Mouse (Mus musculus) midbrain, embryonic 13.5 days (tissue): ENCODE results near the gene Ptprs. TPM values are rescaled to one million over a fixed set of nuclear protein-coding genes. Genes with fewer than 3 reads are reported as not detected.

Source experiments
- ATAC-seq: fragments of 200-750 bp; cut with Nextera tagmentation; 2 replicates; pipeline ENCODE4 v1.8.0; 2017; ENCODE audit warnings: mild to moderate bottlenecking, moderate TSS enrichment, moderate library complexity
- H3K27ac ChIP-seq: fragments of 300-500 bp; sonication (generic); 2 replicates; pipeline ENCODE4 v1.5.1; 2015; ENCODE audit warnings: inconsistent platforms, mild to moderate bottlenecking, moderate library complexity
- H3K27me3 ChIP-seq: fragments of 300-500 bp; sonication (generic); 2 replicates; pipeline ENCODE4 v1.6.1; 2015; ENCODE audit warnings: mild to moderate bottlenecking, inconsistent platforms
- H3K36me3 ChIP-seq: fragments of 300-500 bp; sonication (generic); 2 replicates; pipeline ENCODE4 v1.6.1; 2015; ENCODE audit warnings: mild to moderate bottlenecking, inconsistent platforms
- H3K4me1 ChIP-seq: fragments of 300-500 bp; sonication (generic); replicated peaks from 2 replicates; pipeline ENCODE4 v1.6.1; 2015; ENCODE audit warnings: inconsistent platforms
- H3K4me2 ChIP-seq: fragments of 300-500 bp; sonication (generic); replicated peaks from 2 replicates; pipeline ENCODE4 v1.6.1; 2015; ENCODE audit warnings: moderate library complexity, mild to moderate bottlenecking, inconsistent platforms
- H3K4me3 ChIP-seq: fragments of 300-500 bp; sonication (generic); replicated peaks from 2 replicates; pipeline ENCODE4 v1.5.1; 2015; ENCODE audit warnings: mild to moderate bottlenecking, inconsistent platforms
- H3K9ac ChIP-seq: fragments of 300-500 bp; sonication (generic); replicated peaks from 2 replicates; pipeline ENCODE4 v1.6.1; 2015; ENCODE audit warnings: mild to moderate bottlenecking, inconsistent platforms
- H3K9me3 ChIP-seq: fragments of 300-500 bp; sonication (generic); 2 replicates; pipeline ENCODE4 v1.6.1; 2016; ENCODE audit warnings: mild to moderate bottlenecking, inconsistent platforms
- WGBS: fragments of 180-500 bp; shearing (Covaris S2); methylation state at CpG from one replicate; pipeline ENCODE4 v1.1.7; 2015; 5-methylcytosine and 5-hydroxymethylcytosine counted together
- polyA plus RNA-seq: library from polyadenylated mRNA; unstranded; fragments of >200 nt; fragmentation: Nextera tagmentation; extraction: Ambion mirVana; gene quantifications from 2 replicates; pipeline ENCODE4 v1.2.1, GENCODE M21; 2015

Ptprs gene
- polyA plus RNA-seq, 1 experiment from 2014 or later = 317 TPM

DNA sequence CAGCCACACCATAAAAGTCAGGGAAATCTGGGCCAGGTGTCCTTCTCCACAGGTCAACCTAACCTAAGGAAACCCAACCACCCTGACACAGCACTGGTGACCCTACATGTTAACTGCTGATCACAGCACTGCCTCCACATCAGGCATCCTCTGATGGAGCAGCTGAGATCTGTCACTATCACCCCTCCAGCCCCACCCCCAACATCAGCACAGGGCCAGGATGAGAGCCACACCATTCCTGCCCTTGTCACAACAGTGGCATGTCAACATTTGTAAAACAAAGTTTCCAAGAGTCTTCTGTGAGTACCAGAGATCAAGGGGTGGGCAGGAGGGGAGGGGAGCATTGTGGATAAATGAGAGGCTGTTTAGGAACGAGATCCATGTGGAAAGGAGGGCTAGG is 12.8 kb downstream of the Ptprs start:
- Histone ChIP-seq H3K9me3 (no peaks in the 10 kb centered on the region), H3K9ac (peak overlapping the region; percentile 71; the same call in 1 of the 2 replicates), H3K4me1 (peaks cover 99% of the 10 kb centered on the region), H3K27ac (peak overlapping the region; percentile 93), H3K4me2 (peak overlapping the region; percentile 91), H3K36me3 (peaks cover 5% of the 10 kb centered on the region), H3K27me3 (no peaks in the 10 kb centered on the region), H3K4me3 (no peak overlapping the region)
- ATAC-seq = no peak
- 57% methylated on average over 1 of the region's 1 CpGs for WGBS

DNA sequence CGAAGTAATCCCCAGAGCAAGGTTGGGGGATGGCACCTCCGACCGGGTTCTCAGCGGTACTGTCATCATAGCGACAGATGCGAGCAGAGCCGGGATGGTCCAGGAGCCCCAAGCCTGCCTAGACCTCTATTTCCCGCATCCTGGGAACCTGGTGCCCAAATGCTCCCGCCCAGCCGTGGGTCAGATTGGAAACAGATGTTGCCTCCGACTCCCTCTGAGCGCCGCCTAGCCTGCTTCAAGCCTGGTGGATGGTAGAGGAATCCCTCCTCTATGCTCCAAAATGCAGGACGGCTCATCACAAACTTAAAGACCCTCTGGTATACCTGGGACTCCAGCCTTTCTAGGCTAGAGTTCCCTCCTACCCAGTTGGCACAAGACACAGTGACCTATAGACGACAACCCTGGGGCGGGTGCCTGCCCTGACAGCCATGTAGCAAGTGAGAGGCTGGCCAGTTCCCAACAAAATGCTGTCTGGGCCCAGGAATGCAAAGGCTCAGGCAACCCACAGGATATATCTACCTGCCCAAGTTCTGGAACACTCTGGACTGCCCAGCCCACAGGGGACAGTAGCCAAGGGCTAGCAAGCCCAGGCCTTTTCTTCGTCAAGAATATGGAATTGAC is 13.3 kb downstream of the Ptprs start:
- WGBS = 2% methylated on average over 17 of the region's 17 CpGs
- Histone ChIP-seq H3K9me3 (no peaks in the 10 kb centered on the region), H3K27me3 (no peaks in the 10 kb centered on the region), H3K4me1 (peaks cover 99% of the 10 kb centered on the region), H3K4me2 (peak overlapping the region; percentile 91), H3K27ac (peak overlapping the region; percentile 93), H3K9ac (peak overlapping the region; percentile 71), H3K36me3 (peaks cover 4% of the 10 kb centered on the region), H3K4me3 (peak overlapping the region; percentile 49)
- ATAC-seq = peak; percentile 0

GRCm38 (mm10) chr17:56461771-56462743 is 14.2 kb downstream of the Ptprs start:
- H3K4me1 ChIP-seq = peaks cover 91% of the 10 kb centered on the region
- H3K36me3 ChIP-seq = peaks cover 12% of the 10 kb centered on the region
- ATAC-seq = peak; percentile 93

GRCm38 (mm10) chr17:56460876-56461275 is 15.4 kb downstream of the Ptprs start:
- Histone ChIP-seq H3K4me2 (peak overlapping the region; percentile 91), H3K27ac (peak overlapping the region; percentile 93; the same call in 1 of the 2 replicates), H3K4me3 (peak overlapping the region; percentile 49), H3K27me3 (no peaks in the 10 kb centered on the region), H3K36me3 (peaks cover 24% of the 10 kb centered on the region), H3K9ac (peak overlapping the region; percentile 71), H3K9me3 (no peaks in the 10 kb centered on the region), H3K4me1 (peaks cover 79% of the 10 kb centered on the region)
- ATAC-seq = no peak
- 30% methylated on average over 6 of the region's 6 CpGs for WGBS

More at GRCm38 (mm10) chr17:56461771-56462743, 14.2 kb downstream of the Ptprs start:
- H3K9me3 ChIP-seq = no peaks in the 10 kb centered on the region
- H3K9ac ChIP-seq = peak overlapping the region; percentile 71
- H3K27me3 ChIP-seq = no peaks in the 10 kb centered on the region
- WGBS = under 1% methylated on average over 77 of the region's 77 CpGs
- peak overlapping the region; percentile 91 for H3K4me2 ChIP-seq
- H3K4me3 ChIP-seq = peak overlapping the region; percentile 49
- peak overlapping the region; percentile 93 for H3K27ac ChIP-seq

GRCm38 (mm10) chr17:56457442-56457841 is 18.8 kb downstream of the Ptprs start:
- peaks cover 58% of the 10 kb centered on the region for H3K36me3 ChIP-seq
- H3K9me3 ChIP-seq = no peaks in the 10 kb centered on the region
- 85% methylated on average over 1 of the region's 1 CpGs for WGBS
- no peaks in the 10 kb centered on the region for H3K27me3 ChIP-seq
- H3K4me2 ChIP-seq = no peak overlapping the region
- peaks cover 65% of the 10 kb centered on the region for H3K4me1 ChIP-seq
- no peak for ATAC-seq
- no peak overlapping the region for H3K9ac ChIP-seq
- no peak overlapping the region for H3K27ac ChIP-seq
- H3K4me3 ChIP-seq = no peak overlapping the region

DNA sequence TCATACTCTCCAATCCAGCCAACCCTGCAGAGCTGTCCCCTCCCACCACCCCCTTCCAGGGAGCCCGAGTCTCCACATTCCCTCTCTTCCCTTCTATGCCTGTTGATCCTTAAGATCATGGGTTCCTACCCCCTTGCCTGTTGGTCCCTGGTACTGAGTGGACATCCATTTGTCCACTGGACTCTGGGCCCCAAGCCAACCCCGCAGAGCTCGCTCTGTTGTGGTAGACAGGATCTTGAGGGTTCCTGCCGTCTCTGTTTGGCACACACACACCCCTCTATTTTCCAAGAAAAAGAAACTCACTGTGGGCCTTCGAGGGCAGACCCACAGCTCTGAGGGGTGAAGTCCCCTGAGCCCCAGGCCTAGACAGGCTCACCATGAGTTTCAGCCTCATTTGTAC is 19.9 kb downstream of the Ptprs start:
- Histone ChIP-seq H3K4me3 (no peak overlapping the region), H3K27ac (no peak overlapping the region), H3K4me2 (no peak overlapping the region), H3K27me3 (no peaks in the 10 kb centered on the region), H3K36me3 (peaks cover 69% of the 10 kb centered on the region), H3K9ac (no peak overlapping the region), H3K4me1 (peaks cover 55% of the 10 kb centered on the region), H3K9me3 (no peaks in the 10 kb centered on the region)
- ATAC-seq = no peak
- WGBS = 91% methylated on average over 5 of the region's 5 CpGs

DNA sequence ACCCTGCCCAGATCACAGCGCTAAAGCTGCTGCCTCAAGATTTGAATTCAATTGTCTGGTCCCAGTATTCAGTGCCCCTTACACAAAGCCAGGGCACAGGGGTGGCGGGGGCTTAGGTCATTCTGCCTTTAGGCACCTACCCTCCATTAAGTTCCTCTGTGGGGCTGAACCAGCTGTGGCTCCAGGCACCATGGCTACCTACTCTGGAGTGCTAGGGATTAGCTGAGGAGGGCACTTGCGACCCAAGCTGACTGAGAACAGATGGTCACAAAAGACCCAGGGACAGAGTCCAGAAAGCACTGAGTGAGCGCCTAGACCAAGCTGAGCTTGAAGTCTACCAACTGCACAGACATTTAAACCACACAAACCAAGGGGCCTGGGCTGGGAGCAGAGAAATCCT is 22.6 kb downstream of the Ptprs start:
- Histone ChIP-seq H3K27me3 (no peaks in the 10 kb centered on the region), H3K9me3 (no peaks in the 10 kb centered on the region), H3K4me3 (no peak overlapping the region), H3K4me1 (peaks cover 28% of the 10 kb centered on the region), H3K9ac (peak overlapping the region; percentile 26; the same call in 1 of the 2 replicates), H3K27ac (peak overlapping the region; percentile 15), H3K36me3 (peaks cover 96% of the 10 kb centered on the region), H3K4me2 (no peak overlapping the region)
- ATAC-seq = peak; percentile 7; the same call in 1 of the 2 replicates
- WGBS = 43% methylated on average over 4 of the region's 4 CpGs

- Histone ChIP-seq H3K27ac (peak overlapping the region; percentile 15; the same call in 1 of the 2 replicates), H3K4me2 (no peak overlapping the region), H3K4me1 (peaks cover 24% of the 10 kb centered on the region), H3K36me3 (peaks cover 99% of the 10 kb centered on the region), H3K4me3 (no peak overlapping the region), H3K9ac (no peak overlapping the region), H3K9me3 (no peaks in the 10 kb centered on the region), H3K27me3 (no peaks in the 10 kb centered on the region)
- peak; percentile 4; the same call in 1 of the 2 replicates for ATAC-seq
- WGBS = 62% methylated on average over 4 of the region's 4 CpGs
These were observed 23.0 kb downstream of the Ptprs start for GRCm38 (mm10) chr17:56453251-56453650.

DNA sequence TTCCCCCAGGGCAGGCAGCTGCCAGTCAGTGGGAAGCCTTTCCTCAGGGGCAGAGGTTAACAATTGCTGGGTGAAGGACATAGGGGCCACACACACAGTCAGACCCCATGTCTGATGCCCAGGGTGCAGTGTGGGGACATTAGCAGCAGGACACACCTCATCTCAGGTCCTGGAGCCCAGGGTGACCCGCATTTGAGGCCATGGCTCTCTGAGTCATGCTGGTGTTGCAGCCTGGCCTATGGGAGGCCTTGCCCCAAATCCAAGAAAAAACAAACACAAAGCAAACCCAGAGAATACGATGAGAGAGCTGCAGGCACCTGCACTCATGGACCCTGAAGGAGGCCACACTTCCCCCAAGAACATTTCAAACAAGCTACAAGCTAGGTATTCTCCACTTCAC is 28.6 kb downstream of the Ptprs start:
- 84% methylated on average over 2 of the region's 2 CpGs for WGBS
- no peaks in the 10 kb centered on the region for H3K27me3 ChIP-seq
- no peak overlapping the region; the same call in 1 of the 2 replicates for H3K9ac ChIP-seq
- H3K4me3 ChIP-seq = no peak overlapping the region
- peaks cover 90% of the 10 kb centered on the region for H3K36me3 ChIP-seq
- ATAC-seq = no peak
- no peak overlapping the region for H3K27ac ChIP-seq
- no peaks in the 10 kb centered on the region for H3K9me3 ChIP-seq
- no peak overlapping the region for H3K4me2 ChIP-seq
- H3K4me1 ChIP-seq = peaks cover 29% of the 10 kb centered on the region

GRCm38 (mm10) chr17:56445397-56445796 is 30.9 kb downstream of the Ptprs start:
- Histone ChIP-seq H3K27ac (peak overlapping the region; percentile 71), H3K4me3 (no peak overlapping the region), H3K27me3 (no peaks in the 10 kb centered on the region), H3K9ac (no peak overlapping the region), H3K4me1 (peaks cover 38% of the 10 kb centered on the region), H3K4me2 (no peak overlapping the region), H3K36me3 (peaks cover 89% of the 10 kb centered on the region), H3K9me3 (no peaks in the 10 kb centered on the region)
- WGBS = 32% methylated on average over 14 of the region's 14 CpGs
- ATAC-seq = peak; percentile 16

GRCm38 (mm10) chr17:56444771-56445170 is 31.5 kb downstream of the Ptprs start:
- no peak overlapping the region for H3K27ac ChIP-seq
- no peaks in the 10 kb centered on the region for H3K27me3 ChIP-seq
- H3K4me3 ChIP-seq = no peak overlapping the region
- H3K9me3 ChIP-seq = no peaks in the 10 kb centered on the region
- WGBS = 95% methylated on average over 3 of the region's 3 CpGs
- no peak overlapping the region for H3K4me2 ChIP-seq
- peaks cover 44% of the 10 kb centered on the region for H3K4me1 ChIP-seq
- no peak overlapping the region for H3K9ac ChIP-seq
- H3K36me3 ChIP-seq = peaks cover 86% of the 10 kb centered on the region
- ATAC-seq = no peak

DNA sequence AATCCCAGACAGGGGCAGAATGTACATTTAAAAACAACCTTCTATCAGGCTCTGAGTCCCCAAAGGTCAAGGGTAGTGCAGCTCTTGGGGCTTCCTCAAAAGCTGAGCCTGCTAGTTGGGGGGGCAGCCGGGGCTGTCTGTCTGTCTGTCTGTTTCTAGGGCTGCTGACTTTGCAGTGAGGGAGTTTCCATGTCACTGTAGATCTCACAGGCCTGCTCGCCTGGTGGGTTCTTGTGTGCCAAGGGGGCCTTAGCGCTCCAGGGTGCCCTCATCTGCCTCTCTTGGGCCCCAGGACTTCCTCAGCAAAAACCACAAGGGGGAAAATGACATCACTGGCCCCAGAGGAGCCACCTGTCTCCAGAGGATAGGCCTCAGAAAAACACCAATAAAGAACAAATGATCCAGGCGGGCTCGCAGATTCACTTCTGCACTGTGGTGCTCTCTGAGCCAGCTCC is 32.9 kb downstream of the Ptprs start:
- no peak overlapping the region for H3K9ac ChIP-seq
- H3K9me3 ChIP-seq = no peaks in the 10 kb centered on the region
- H3K36me3 ChIP-seq = peaks cover 75% of the 10 kb centered on the region
- no peak overlapping the region for H3K4me2 ChIP-seq
- H3K27me3 ChIP-seq = no peaks in the 10 kb centered on the region
- no peak for ATAC-seq
- WGBS = 86% methylated on average over 5 of the region's 5 CpGs
- no peak overlapping the region for H3K27ac ChIP-seq
- H3K4me1 ChIP-seq = peaks cover 49% of the 10 kb centered on the region
- H3K4me3 ChIP-seq = no peak overlapping the region
